Mouse (Mus musculus): ENCODE measurements around the gene Dhps.

The Dhps gene

GRCm38 (mm10) chr8:85071514-85072281 is at the start of gene Dhps:
TSS of gene Dhps (plus strand) at chr8:85071757.
- peak; percentile 92 to 95 for DNase-seq

GRCm38 (mm10) chr8:85023846-85024245 is 47.7 kb upstream of the Dhps start:
- DNase-seq = no peak

GRCm38 (mm10) chr8:85025098-85025932 is 46.2 kb upstream of the Dhps start, which contains the start of gene Asna1:
TSS of gene Asna1 (minus strand) at chr8:85025281.
- peak; percentile 88 to 92 for DNase-seq

GRCm38 (mm10) chr8:85026670-85027515 is 44.7 kb upstream of the Dhps start, which contains the start of gene Trir:
TSS of gene Trir (plus strand) at chr8:85026823.
- DNase-seq = peak; percentile 97 to 98

GRCm38 (mm10) chr8:85027516-85027855 is 44.1 kb upstream of the Dhps start:
- no peak for DNase-seq

GRCm38 (mm10) chr8:85027922-85028321 is 43.6 kb upstream of the Dhps start:
- DNase-seq = no peak

- no peak for DNase-seq
Measured at GRCm38 (mm10) chr8:85029271-85029670, 42.3 kb upstream of the Dhps start.

GRCm38 (mm10) chr8:85032622-85033311 is 38.8 kb upstream of the Dhps start:
- DNase-seq = peak in 1 of 2 experiments; percentile 21

GRCm38 (mm10) chr8:85033867-85034266 is 37.7 kb upstream of the Dhps start:
- peak in 1 of 2 experiments; percentile 14 for DNase-seq

- DNase-seq = peak; percentile 84 to 90
Measured at GRCm38 (mm10) chr8:85034764-85035163, 36.8 kb upstream of the Dhps start.

- DNase-seq = no peak
Measured at GRCm38 (mm10) chr8:85035165-85035727, 36.3 kb upstream of the Dhps start.

GRCm38 (mm10) chr8:85035728-85036310 is 35.7 kb upstream of the Dhps start:
- DNase-seq = peak; percentile 44 to 61

- no peak for DNase-seq
Measured at GRCm38 (mm10) chr8:85036381-85036717, 35.2 kb upstream of the Dhps start.

- peak; percentile 90 to 95 for DNase-seq
Measured at GRCm38 (mm10) chr8:85036718-85037365, 34.7 kb upstream of the Dhps start, which contains the start of gene Tnpo2. TSS of gene Tnpo2 (plus strand) at chr8:85036915.

GRCm38 (mm10) chr8:85037366-85037680 is 34.2 kb upstream of the Dhps start:
- no peak for DNase-seq

GRCm38 (mm10) chr8:85037681-85038531 is 33.7 kb upstream of the Dhps start:
- peak; percentile 52 to 70 for DNase-seq

GRCm38 (mm10) chr8:85043619-85044018 is 27.9 kb upstream of the Dhps start:
- DNase-seq = no peak

- no peak for DNase-seq
Measured at GRCm38 (mm10) chr8:85057367-85057766, 14.2 kb upstream of the Dhps start.

GRCm38 (mm10) chr8:85059879-85060616 is 11.5 kb upstream of the Dhps start, which contains the start of gene Fbxw9:
TSS of gene Fbxw9 (plus strand) at chr8:85060055.
- peak; percentile 93 to 94 for DNase-seq

Measured in kidney, postnatal 4 days (tissue).